Mouse (Mus musculus) hindbrain, embryonic 14.5 days (tissue): ENCODE measurements around the gene Gpalpp1. TPM values are rescaled to one million over a fixed set of nuclear protein-coding genes. Genes with fewer than 3 reads are reported as not detected.

Experiments used
- ATAC-seq: fragments of 200-750 bp; cut with Nextera tagmentation; 2 replicates; pipeline ENCODE4 v1.8.0; 2017; ENCODE audit warnings: moderate number of reproducible peaks, mild to moderate bottlenecking, moderate TSS enrichment, moderate library complexity; ENCODE audit not compliant: low FRiP score
- DNase-seq: peaks from one replicate; pipeline ENCODE4 v3.0.0-alpha.2; 2015; ENCODE audit warnings: low spot score
- H3K27ac ChIP-seq: fragments of 300-500 bp; sonication (generic); 2 replicates; pipeline ENCODE4 v1.5.1; 2014; ENCODE audit warnings: mild to moderate bottlenecking, moderate library complexity
- H3K27me3 ChIP-seq: fragments of 300-500 bp; sonication (generic); 2 replicates; pipeline ENCODE4 v1.6.1; 2014; ENCODE audit warnings: mild to moderate bottlenecking, low read length, mixed read lengths; ENCODE audit not compliant: control insufficient read depth, insufficient read depth
- H3K36me3 ChIP-seq: fragments of 300-500 bp; sonication (generic); replicated peaks from 2 replicates; pipeline ENCODE4 v1.6.1; 2014; ENCODE audit not compliant: control insufficient read depth, insufficient read depth
- H3K4me1 ChIP-seq: fragments of 300-500 bp; sonication (generic); replicated peaks from 2 replicates; pipeline ENCODE4 v1.6.1; 2014; ENCODE audit warnings: antibody characterized with exemption, low read length, mixed read lengths; ENCODE audit not compliant: control insufficient read depth, insufficient read depth
- H3K4me2 ChIP-seq: fragments of 300-500 bp; sonication (generic); replicated peaks from 2 replicates; pipeline ENCODE4 v1.6.1; 2014; ENCODE audit warnings: mild to moderate bottlenecking, moderate library complexity
- H3K4me3 ChIP-seq: fragments of 300-500 bp; sonication (generic); replicated peaks from 2 replicates; pipeline ENCODE4 v1.5.1; 2014; ENCODE audit warnings: mild to moderate bottlenecking, low read length
- H3K9ac ChIP-seq: fragments of 300-500 bp; sonication (generic); 2 replicates; pipeline ENCODE4 v1.6.1; 2014
- H3K9me3 ChIP-seq: fragments of 300-500 bp; sonication (generic); 2 replicates; pipeline ENCODE4 v1.6.1; 2016; ENCODE audit warnings: low read length; ENCODE audit not compliant: control insufficient read depth
- WGBS: fragments of 180-500 bp; shearing (Covaris S2); extraction: QIAGEN DNeasy Blood & Tissue Kit; methylation state at CpG from one replicate; pipeline ENCODE4 v1.1.7; 2014; 5-methylcytosine and 5-hydroxymethylcytosine counted together
- polyA plus RNA-seq: library from polyadenylated mRNA; unstranded; fragments of >200 nt; fragmentation: Nextera tagmentation; extraction: Ambion mirVana; gene quantifications from 2 replicates; pipeline ENCODE4 v1.2.1, GENCODE M21; 2014

The Gpalpp1 gene
- polyA plus RNA-seq, 1 experiment from 2014 or later, result 13.4 TPM

- WGBS, result 43% methylated on average over 13 of the region's 13 CpGs
- no peak overlapping the region for H3K27ac ChIP-seq
- peak overlapping the region; percentile 21; the same call in 1 of the 2 replicates for H3K4me2 ChIP-seq
- no peaks in the 10 kb centered on the region for H3K27me3 ChIP-seq
- H3K4me1 ChIP-seq, result 0 out of 2 replicates have a peak, but pooled peaks cover 5% of the 10 kb centered on the region
- no peak overlapping the region for H3K4me3 ChIP-seq
- ATAC-seq (no peak), DNase-seq (peak; percentile 40)
- no peak overlapping the region for H3K9ac ChIP-seq
- H3K36me3 ChIP-seq, result no peaks in the 10 kb centered on the region
- H3K9me3 ChIP-seq, result no peaks in the 10 kb centered on the region
These were observed 39.1 kb upstream of the Gpalpp1 start for GRCm38 (mm10) chr14:76149531-76150179.

- Histone ChIP-seq H3K27ac (no peak overlapping the region), H3K9ac (no peak overlapping the region), H3K27me3 (no peaks in the 10 kb centered on the region), H3K4me2 (no peak overlapping the region), H3K4me3 (no peak overlapping the region), H3K4me1 (0 out of 2 replicates have a peak, but pooled peaks cover 3% of the 10 kb centered on the region), H3K36me3 (no peaks in the 10 kb centered on the region), H3K9me3 (no peaks in the 10 kb centered on the region)
- no peak for ATAC-seq
- WGBS, result 89% methylated on average over 10 of the region's 10 CpGs
- DNase-seq, result no peak
These were observed 37.7 kb upstream of the Gpalpp1 start for GRCm38 (mm10) chr14:76148294-76148693.

GRCm38 (mm10) chr14:76147061-76147460, 36.5 kb upstream of the Gpalpp1 start:
- Histone ChIP-seq H3K36me3 (no peaks in the 10 kb centered on the region), H3K4me2 (no peak overlapping the region), H3K4me3 (no peak overlapping the region), H3K4me1 (no peaks in the 10 kb centered on the region), H3K27ac (no peak overlapping the region), H3K9ac (no peak overlapping the region), H3K27me3 (no peaks in the 10 kb centered on the region), H3K9me3 (no peaks in the 10 kb centered on the region)
- DNase-seq, result no peak
- ATAC-seq, result no peak
- 82% methylated on average over 6 of the region's 6 CpGs for WGBS

GRCm38 (mm10) chr14:76145868-76146267, 35.3 kb upstream of the Gpalpp1 start:
- Histone ChIP-seq H3K36me3 (no peaks in the 10 kb centered on the region), H3K9me3 (no peaks in the 10 kb centered on the region), H3K4me3 (no peak overlapping the region), H3K27ac (no peak overlapping the region), H3K9ac (no peak overlapping the region), H3K4me1 (no peaks in the 10 kb centered on the region), H3K27me3 (no peaks in the 10 kb centered on the region), H3K4me2 (no peak overlapping the region)
- 59% methylated on average over 7 of the region's 7 CpGs for WGBS
- DNase-seq, result no peak
- ATAC-seq, result no peak

- H3K4me3 ChIP-seq, result no peak overlapping the region
- no peaks in the 10 kb centered on the region for H3K9me3 ChIP-seq
- DNase-seq (no peak), ATAC-seq (no peak)
- 92% methylated on average over 1 of the region's 1 CpGs for WGBS
- H3K4me1 ChIP-seq, result no peaks in the 10 kb centered on the region
- no peak overlapping the region for H3K9ac ChIP-seq
- H3K27me3 ChIP-seq, result no peaks in the 10 kb centered on the region
- no peaks in the 10 kb centered on the region for H3K36me3 ChIP-seq
- H3K27ac ChIP-seq, result no peak overlapping the region
- no peak overlapping the region for H3K4me2 ChIP-seq
These were observed 34.7 kb upstream of the Gpalpp1 start for GRCm38 (mm10) chr14:76145248-76145647.

GRCm38 (mm10) chr14:76134975-76135374, 24.4 kb upstream of the Gpalpp1 start:
- Histone ChIP-seq H3K27ac (no peak overlapping the region), H3K4me3 (no peak overlapping the region), H3K4me1 (no peaks in the 10 kb centered on the region), H3K36me3 (peaks cover 65% of the 10 kb centered on the region), H3K4me2 (no peak overlapping the region), H3K9ac (no peak overlapping the region), H3K9me3 (no peaks in the 10 kb centered on the region), H3K27me3 (no peaks in the 10 kb centered on the region)
- WGBS, result 95% methylated on average over 4 of the region's 4 CpGs
- ATAC-seq, result no peak
- no peak for DNase-seq

GRCm38 (mm10) chr14:76128174-76128573, 17.6 kb upstream of the Gpalpp1 start:
- 90% methylated on average over 4 of the region's 4 CpGs for WGBS
- Histone ChIP-seq H3K4me1 (no peaks in the 10 kb centered on the region), H3K36me3 (peaks cover 93% of the 10 kb centered on the region), H3K9ac (no peak overlapping the region), H3K4me2 (no peak overlapping the region), H3K27ac (no peak overlapping the region), H3K9me3 (no peaks in the 10 kb centered on the region), H3K4me3 (no peak overlapping the region), H3K27me3 (no peaks in the 10 kb centered on the region)
- DNase-seq (no peak), ATAC-seq (no peak)

- Histone ChIP-seq H3K9ac (no peak overlapping the region), H3K27ac (no peak overlapping the region), H3K27me3 (no peaks in the 10 kb centered on the region), H3K9me3 (no peaks in the 10 kb centered on the region), H3K4me1 (no peaks in the 10 kb centered on the region), H3K4me2 (no peak overlapping the region), H3K36me3 (peaks cover 92% of the 10 kb centered on the region), H3K4me3 (no peak overlapping the region)
- ATAC-seq (no peak), DNase-seq (no peak)
- 81% methylated on average over 3 of the region's 3 CpGs for WGBS
These were observed 16.8 kb upstream of the Gpalpp1 start for GRCm38 (mm10) chr14:76127311-76127710.

GRCm38 (mm10) chr14:76122663-76123058, 12.1 kb upstream of the Gpalpp1 start:
- no peak overlapping the region for H3K9ac ChIP-seq
- H3K27ac ChIP-seq, result no peak overlapping the region
- no peaks in the 10 kb centered on the region for H3K27me3 ChIP-seq
- no peaks in the 10 kb centered on the region for H3K9me3 ChIP-seq
- H3K4me3 ChIP-seq, result no peak overlapping the region
- 96% methylated on average over 8 of the region's 8 CpGs for WGBS
- DNase-seq (no peak), ATAC-seq (no peak)
- no peaks in the 10 kb centered on the region for H3K4me1 ChIP-seq
- no peak overlapping the region for H3K4me2 ChIP-seq
- H3K36me3 ChIP-seq, result peaks cover 83% of the 10 kb centered on the region
